Mouse (Mus musculus) gastrocnemius, postnatal 14 days (tissue): ENCODE data around the gene Kctd13. TPM values are rescaled to one million over a fixed set of nuclear protein-coding genes. Genes with fewer than 3 reads are reported as not detected.
A peak's percentile ranks its signal among the peaks of the same experiment; 100 is the strongest.
"Not testable (repeated sequence)": the region's sequence is repeated elsewhere in the genome, so short reads cannot be mapped to it uniquely, and the experiment has no call there.

Experiments used
- DNase-seq: peaks from one replicate; pipeline ENCODE4 v3.0.0; 2021; ENCODE audit warnings: mixed read lengths
- intact Hi-C: fragments of 180-260 bp; cut with DNase I; formaldehyde crosslinking; loops from one replicate; pipeline ENCODE4 v1.15.1; 2025; ENCODE audit warnings: low total_unique reads
- long read RNA-seq, 2 experiments: library from polyadenylated mRNA; stranded (forward); transcript quantifications; one replicate each; pipeline ENCODE4 v2.0.0; 2021
- total RNA-seq, 2 experiments: library from RNA; stranded (reverse); gene quantifications; 2 replicates each; pipeline ENCODE4 v1.2.3; 2021

Kctd13 gene
- 1 to 10 TPM; 2.5 to 3.2 TPM for total RNA-seq
- long read RNA-seq, experiment 1, partial matches to known transcripts = 1 of 2 reads
- long read RNA-seq, experiment 1, other reads (novel, unspliced or antisense) = 0 of 2 reads
- long read RNA-seq, experiment 2, transcript Kctd13-201 (6 exons, 1,676 nt) = major isoform, 5 of 7 reads
- long read RNA-seq, experiment 2, partial matches to known transcripts = 1 of 7 reads
- long read RNA-seq, experiment 2, other reads (novel, unspliced or antisense) = 1 of 7 reads

DNA sequence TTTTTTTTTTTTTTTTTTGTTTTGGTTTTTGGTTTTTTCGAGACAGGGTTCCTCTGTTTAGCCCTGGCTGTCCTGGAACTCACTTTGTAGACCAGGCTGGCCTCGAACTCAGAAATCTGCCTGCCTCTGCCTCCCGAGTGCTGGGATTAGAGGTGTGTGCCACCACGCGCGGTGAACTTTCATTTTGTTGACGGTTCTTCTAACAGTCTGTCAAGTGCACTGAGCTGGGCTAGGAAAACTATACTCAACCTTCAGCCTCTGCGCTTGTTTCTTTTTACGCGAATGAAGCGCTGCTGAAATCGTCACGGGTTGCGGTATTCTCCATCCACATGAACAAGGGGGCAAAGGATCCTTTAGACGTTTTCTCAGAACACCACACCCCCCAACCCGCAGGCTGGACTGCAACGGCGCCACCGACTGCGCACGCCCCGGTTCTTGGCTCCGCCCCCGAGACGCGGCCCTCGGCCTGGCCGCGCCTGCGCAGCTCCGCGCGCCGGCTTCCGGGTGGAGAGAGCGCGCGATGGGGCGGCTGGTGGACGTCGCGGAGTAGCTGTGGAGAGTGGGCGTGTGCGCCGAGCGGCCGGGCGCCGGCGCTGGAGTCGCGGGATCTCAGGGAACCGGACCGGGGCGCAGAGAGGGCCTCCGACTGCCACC is at the start of gene Kctd13:
Kctd13 (plus strand) TSS at position 496 of the 654 bp plus-strand sequence.
- peak; percentile 94 for DNase-seq
- intact Hi-C loops = no loop called here

DNA sequence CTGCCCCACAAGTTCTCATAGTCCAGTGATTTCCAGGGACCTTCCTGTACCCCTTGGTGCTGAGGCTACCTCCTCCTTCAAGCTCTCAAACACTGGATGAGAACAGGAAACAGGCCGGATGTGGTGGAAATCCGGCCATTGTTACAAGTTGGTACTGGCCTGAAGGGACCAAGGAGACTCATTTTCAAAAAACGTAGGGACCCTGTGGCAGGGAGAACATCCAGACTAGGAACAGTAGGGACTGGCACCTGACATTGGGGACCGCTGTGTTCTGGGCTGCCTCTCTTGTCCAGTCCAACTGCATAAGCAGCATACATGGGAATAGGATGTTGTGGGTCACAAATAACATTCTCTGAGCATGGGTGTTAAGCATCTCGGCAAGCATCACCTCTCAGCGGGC is 47.6 kb upstream of the Kctd13 start:
- intact Hi-C loops = no loop called here
- no peak for DNase-seq

DNA sequence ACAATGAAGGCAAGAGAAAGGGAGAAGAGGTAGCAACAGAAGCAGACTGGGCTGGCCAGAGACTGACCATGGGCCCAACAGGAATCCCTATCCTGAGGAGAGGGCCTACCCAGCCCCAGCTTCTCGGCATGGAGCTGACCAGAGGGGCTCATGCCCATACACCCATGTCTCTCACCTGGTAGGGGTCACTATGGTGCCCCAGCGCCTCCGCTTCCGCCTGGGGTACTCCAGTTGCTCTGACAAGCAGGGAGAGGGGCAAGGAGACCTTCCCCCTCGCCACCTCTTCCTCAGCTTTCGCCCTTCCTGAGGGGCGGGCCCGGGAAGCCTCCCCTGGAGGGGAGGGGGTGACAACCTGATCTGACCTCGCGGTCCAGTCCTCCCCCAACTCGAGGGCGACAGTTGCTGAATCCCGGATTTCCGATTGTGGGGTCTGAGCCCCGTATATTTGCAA is 44.9 kb upstream of the Kctd13 start:
- DNase-seq = no peak
- intact Hi-C loops = no loop called here

DNA sequence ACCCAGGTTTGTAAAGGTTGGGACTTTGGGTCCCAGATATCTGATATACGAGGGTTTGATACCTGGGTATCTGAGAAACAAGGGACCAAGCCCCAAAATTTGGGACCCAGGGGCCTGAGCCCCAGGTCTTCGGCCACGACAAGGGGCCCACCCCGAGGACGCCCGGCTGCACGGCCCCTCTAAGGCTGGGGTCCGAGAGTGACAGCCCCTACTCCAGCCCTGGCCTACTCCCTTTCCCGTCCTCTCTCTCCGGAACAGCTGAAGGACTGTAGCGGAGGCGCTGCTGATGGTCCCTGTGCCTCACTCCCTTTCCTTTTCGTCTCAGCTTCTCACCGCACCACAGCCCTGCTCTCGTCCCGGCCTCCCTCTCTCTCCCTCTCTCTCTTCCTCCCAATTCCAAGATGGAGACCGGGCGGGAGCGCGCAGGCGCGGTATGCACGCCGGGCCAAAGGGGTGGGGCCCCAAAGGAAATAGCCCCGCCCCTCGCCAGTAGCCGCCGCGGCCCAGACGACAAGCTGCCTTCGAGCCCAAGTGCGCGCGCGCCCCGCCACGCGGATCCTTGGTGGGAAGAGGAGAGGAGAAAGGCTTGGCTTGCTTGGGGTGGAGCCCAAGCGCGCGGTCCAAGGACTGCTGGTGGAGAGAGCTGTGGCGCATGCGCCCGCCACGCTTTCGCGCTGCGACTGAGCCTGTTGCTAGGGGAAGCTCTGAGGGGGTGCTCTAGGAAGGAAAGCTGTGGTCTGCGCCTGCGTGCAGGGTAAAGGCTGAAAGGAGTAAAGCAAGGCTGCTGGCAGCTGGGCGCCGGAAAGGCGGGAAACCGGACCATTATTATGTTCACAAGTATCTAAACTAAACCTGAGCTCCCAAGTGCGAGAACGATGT is 44.2 kb upstream of the Kctd13 start, which contains the start of gene Taok2:
Taok2 (minus strand) TSS at position 418 of the 879 bp plus-strand sequence.
- intact Hi-C loops = no loop called here
- peak; percentile 98 for DNase-seq

DNA sequence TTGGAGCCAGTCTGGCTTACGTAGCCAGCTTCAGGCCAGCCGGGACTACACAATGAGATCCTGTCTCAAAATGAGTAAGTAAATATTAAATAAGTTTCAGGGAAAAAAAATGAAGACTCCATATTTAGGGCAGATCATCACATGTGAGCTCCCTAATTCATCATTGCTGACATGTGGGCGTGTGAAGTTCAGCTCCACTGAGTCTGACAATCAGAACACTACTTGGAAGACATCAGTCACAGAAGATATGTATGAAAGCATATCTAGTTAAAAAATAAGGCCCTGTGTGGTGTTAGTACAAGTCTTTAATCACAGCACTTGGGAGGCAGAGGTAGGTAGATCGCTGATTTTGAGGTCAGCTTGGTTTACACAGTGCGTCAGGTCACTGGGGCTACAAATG is 41.4 kb upstream of the Kctd13 start:
- intact Hi-C loops = no loop called here
- DNase-seq = no peak

DNA sequence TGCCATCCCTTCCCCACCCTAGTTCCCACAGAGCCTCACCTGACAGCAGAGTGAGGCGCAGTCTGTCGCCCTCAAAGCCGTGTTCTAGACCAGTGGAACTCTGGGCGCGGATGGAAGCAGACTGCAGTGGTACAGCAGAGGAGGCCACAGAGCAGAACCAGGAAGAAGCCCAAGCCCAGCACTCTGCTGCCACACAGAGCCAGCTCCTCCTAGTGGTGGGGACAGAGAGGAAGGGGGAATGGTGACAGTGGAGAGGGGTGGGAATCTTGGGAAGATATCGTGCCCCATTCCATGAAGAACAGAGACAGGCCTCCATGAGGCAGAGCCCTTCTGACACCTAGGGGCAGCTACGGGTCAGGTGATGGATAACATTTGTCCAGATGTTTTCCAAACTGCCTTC is 39.8 kb upstream of the Kctd13 start:
- intact Hi-C loops = no loop called here
- DNase-seq = no peak

DNA sequence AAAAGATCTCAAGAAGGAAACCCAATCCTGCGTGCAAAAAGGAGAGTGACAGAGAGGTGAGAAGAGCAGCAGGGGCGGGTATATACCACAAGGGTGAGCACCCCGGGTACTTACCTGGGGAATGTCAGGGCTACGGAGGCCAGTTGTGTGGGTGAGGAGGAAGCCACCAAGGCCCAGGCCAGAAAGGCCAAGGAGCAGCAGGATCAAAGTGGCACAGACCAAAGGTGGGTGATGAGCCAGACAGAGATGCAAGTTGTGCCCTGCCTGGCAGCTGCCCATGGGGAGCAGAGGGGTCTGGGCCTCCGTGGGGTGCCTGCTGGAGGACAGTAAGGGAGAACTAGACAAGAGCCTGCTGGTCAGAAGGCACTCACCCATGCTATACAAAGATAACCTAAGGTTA is 31.8 kb upstream of the Kctd13 start:
- no peak for DNase-seq
- intact Hi-C loops = no loop called here

DNA sequence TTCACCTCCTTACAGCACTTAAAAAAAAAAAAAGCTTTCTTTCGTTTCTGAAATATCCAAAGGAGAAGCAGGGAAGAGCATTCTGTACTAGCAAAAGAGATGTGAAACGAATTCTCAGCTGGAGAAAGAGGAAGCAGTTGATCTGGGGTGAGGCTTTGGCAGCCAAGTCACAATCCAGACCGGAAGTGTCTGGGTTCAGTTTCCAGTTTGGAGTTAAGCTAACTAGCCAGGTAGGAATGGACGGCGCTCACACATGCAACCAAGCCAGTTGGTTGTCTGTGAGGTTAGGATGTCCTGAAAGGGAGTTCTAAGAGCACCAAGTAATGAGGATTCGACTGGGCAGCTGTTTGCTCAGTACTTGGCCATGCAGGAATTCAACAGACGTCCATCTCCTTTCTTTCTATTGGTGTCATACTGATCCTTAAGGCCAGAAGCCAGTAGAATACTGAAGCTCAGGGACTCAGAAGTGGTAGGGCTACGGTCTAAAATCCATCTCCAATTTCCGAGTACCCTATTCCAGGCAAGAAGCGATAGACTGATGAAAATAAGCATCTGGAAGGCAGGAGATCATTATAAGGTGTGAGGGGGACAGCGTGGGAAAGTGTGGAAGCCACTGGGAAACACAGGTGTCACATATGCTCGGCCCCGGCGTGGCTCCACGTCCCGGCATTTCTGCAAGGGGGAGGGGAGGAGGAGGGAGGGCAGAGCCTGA is 31.1 kb upstream of the Kctd13 start:
- intact Hi-C loops = no loop called here

DNA sequence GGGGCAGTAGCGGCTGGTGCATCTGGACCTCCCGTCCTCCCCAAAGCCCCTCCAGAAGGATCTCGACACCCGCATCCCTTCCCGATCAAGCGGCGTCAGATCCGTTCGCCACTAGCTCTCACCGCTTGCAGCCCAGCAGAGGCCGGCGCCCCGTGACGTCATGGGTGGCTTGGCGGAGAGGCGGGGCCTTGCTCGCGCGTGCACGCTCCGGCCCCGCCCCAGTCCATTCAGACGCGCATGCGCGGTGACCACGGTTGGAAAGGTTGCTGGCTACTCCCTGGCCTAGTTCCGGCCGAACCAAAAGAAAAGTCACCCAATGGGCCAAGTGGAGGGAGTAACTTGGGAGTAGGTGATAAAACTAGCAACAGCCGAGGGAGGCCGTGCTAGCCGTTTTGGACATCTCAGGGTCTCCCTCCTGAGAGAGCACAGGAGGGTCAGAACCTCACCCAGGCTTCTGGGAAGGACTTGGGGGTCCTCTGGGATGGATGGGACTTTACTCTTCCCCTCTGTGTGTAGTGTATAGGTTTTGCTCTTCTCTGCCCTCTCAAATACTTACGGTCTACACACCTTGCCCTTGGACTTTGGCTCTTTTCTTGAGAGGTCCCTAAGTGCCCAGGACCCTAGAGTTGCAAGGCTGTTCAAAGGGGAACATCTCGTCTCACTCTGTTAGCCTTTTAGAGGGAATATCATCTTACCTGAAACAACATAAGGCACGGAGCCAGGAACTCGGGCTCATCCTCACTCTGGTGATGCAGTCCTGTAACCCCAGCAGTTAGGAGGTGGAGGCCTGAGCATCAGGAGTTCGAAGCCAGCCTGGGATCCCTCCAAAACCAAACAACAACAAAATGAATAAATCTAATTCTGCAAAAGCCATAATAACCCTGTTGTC is 30.3 kb upstream of the Kctd13 start:
- intact Hi-C loops = no loop called here
- DNase-seq = peak; percentile 99

More for the DNA sequence above, 31.1 kb upstream of the Kctd13 start:
- no peak for DNase-seq

DNA sequence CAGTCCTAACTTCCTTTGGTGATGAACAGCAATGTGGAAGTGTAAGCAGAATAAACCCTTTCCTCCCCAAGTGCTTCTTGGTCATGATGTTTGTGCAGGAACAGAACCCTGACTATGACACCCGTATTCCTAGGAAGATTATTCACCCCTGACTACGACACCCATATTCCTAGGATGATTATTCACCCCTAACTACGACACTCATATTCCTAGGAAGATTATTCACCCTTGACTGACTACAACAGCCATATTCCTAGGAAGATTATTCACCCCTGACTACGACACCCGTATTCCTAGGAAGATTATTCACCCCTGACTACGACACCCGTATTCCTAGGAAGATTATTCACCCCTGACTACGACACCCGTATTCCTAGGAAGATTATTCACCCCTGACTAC is 28.9 kb upstream of the Kctd13 start:
- intact Hi-C loops, DNase-seq: not testable (repeated sequence)

DNA sequence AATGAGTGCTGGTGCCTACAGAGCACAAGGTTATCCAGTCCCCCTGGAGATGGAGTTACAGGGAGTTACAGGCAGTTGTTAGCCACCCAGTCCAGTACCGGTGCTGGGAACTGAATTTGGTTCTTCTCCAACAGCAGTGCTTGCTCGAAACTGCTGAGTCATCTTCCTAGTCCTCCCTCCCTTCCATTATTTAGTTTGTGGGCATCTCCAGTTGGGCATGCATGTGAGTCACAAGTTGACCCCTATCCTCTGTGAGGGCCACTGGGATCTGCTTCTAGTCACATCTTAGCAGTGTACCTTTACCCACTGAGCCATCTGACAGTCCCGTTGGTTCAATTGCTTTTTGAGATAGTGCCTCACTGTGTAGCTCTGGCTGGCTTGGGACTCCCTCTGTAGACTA is 23.1 kb upstream of the Kctd13 start:
- intact Hi-C loops = no loop called here
- DNase-seq = no peak

DNA sequence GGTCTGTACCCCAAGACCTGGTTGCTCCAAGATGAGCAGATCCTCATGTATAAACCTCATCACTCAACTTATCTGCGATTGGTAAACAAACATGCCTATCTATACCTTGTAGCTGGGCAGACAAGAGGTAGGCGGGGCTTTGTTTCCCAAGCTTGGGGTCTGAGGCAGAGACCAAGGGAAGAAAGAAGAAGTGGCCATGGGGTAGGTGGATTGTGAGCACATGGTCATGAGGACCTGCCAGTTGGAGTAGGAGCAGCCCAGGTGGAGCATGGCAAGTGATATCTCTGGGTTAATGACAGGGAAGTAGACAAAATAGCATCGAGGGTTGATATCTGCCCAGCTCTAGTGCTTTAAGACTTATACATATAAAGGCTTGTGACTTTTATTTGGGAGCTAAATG is 13.8 kb upstream of the Kctd13 start:
- DNase-seq = no peak
- intact Hi-C loops = no loop called here

DNA sequence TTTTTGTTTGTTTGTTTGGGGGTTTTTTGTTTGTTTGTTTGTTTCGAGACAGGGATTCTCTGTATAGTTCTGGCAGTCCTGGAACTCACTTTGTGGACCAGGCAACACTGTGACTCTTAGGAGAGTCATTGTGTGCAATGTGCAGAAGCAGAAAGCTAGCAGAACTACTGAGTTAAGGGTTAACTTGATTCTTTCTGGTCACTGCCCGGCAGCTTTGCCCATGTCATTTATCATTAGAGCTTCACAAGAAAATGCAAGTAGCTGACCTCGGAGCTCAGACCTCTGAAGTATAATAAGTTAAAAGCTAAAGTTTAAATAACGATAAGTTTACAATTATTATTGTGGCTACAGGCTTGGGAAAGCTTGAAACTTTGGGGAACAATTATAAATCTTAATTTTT is 10.3 kb upstream of the Kctd13 start:
- DNase-seq, intact Hi-C loops: not testable (repeated sequence)

DNA sequence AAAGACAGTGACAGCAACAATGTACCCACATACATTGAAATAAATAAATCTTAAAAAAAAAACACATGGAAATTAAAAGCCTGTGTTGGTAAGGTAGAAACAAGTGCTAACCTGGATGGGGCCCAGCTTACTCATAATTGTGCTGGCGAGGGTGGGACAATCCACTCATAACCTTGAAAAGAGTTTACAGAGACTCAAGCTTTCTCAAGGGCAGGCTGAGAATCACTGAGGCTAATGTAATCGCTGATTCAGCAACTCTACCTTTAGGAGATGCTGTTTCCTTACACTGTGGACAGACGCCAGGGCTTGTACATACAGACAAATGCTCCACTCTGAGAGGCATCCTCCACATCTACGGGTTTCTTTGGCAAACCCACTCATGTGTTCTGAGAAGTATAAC is 8.7 kb upstream of the Kctd13 start:
- intact Hi-C loops = no loop called here
- no peak for DNase-seq

DNA sequence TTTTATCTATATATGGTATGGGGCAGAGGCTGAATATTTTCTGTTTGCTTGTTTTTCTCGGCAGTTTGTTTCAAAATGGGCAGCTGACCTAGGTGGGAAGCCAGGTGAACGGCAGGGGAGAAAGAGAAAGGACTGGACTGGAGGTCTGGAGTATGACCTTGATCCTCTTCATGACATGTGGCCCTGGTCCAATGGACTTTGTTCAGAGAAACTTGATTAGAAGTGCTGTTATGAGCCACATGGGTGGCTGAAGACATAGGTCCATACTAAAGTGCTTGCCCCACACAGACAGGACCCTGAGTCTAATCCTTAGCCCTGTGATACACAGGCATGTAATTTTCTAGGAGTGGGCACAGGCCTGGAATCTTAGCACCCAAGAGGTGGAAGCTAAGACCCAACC is 7.1 kb upstream of the Kctd13 start:
- intact Hi-C loops = no loop called here
- DNase-seq = no peak

DNA sequence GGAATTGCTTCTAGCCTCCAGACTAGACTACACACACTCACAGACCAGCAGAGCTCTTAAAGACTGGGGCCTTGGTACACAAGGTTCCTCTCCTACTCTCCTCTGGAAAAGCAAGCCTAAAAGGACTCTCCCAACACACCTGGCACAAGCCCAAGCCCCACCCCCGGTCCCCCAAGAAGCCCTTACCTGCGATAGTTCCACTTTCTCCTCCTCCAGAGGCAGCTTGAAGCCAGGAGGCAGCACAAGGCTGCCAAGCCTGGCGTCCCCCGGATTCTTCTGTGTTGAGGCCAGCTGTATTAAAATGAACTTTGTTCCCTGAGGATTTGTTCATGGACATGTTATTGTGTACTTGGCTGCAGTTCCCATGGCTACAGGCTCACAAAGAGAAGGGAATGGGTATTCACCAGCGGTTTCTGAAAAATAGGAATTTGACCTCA is 6.0 kb upstream of the Kctd13 start, which contains the start of gene Tmem219:
Tmem219 (minus strand) TSS at position 294 of the 437 bp plus-strand sequence.
- peak; percentile 59 for DNase-seq
- intact Hi-C loops = no loop called here

DNA sequence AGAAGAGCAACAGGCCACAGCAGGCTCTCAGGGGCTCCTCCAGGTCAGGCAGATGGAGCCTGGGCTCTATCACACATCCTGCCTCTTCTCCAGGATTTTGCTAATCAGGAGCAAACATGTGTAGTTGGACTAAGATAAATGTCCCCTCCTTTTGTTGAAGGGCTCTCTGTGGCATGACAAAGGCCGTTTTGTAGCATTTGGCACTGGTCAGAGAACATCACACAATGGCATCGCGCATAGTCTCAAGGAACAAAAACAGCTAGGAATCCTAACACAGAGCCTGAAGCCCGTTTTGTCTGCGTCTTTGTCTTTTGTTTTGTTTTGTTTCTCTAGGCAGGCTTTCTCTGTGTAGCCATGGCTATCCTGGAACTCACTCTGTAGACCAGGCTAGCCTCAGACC is 4.7 kb upstream of the Kctd13 start:
- intact Hi-C loops = no loop called here
- no peak for DNase-seq

DNA sequence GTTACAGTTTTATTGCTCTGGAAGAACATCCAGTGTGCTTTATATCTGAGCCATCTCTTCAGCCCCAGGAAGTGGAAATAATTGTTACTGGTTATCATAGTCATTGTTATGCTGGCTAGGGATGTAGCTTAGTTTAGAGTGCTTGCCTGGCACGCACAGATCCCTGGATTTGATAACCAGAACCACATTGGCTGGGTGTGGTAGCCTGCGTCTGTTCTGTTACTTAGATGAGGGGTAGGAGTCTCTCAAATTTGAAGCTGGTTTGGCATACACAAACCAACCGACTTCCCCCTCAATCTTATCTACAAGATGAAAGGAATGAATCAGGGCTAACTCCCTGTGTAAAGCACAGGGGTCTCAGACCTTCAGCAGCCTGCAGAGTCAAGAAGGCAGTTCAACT is 2.4 kb upstream of the Kctd13 start:
- DNase-seq = no peak
- intact Hi-C loops = no loop called here

DNA sequence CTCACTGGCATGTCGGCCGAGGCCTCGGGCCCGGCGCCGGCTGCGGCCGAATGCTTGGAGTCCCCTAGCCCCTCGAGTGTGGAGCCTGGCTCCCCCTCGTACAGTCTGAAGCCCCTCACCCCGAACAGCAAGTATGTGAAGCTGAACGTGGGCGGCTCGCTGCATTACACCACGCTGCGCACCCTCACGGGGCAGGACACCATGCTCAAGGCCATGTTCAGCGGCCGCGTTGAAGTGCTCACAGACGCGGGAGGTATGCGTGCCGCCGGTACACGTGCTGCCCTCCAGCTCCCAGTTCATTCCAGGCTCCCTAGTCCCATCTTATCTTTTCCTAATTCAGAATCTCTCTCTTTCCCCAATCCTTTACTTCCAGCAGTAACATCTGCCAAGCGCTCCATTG is 367 bp downstream of the Kctd13 start:
- intact Hi-C loops = no loop called here
- DNase-seq = no peak
